Mouse (Mus musculus) stomach, postnatal 0 days (tissue): ENCODE data around the gene Gramd1c.
A peak's percentile ranks its signal among the peaks of the same experiment; 100 is the strongest.

ENCODE experiments used
- CTCF ChIP-seq: IDR thresholded peaks from 2 replicates; pipeline ENCODE4 v1.5.1; 2016; ENCODE audit warnings: antibody characterized with exemption, low read depth, mild to moderate bottlenecking, moderate library complexity
- EP300 ChIP-seq: optimal IDR thresholded peaks from 2 replicates; pipeline ENCODE3; 2016; ENCODE audit warnings: antibody characterized with exemption

- TF ChIP-seq CTCF (peak; percentile 93), EP300 (no peak)
Observed at GRCm38 (mm10) chr16:44063025-44063894, at the start of gene Gramd1c.
